Mouse (Mus musculus): ENCODE data around the gene Acsl1. TPM values are rescaled to one million over a fixed set of nuclear protein-coding genes. Genes with fewer than 3 reads are reported as not detected.

Acsl1 gene
- polyA plus RNA-seq, 2 experiments: 39.4 to 64.2 TPM

DNA sequence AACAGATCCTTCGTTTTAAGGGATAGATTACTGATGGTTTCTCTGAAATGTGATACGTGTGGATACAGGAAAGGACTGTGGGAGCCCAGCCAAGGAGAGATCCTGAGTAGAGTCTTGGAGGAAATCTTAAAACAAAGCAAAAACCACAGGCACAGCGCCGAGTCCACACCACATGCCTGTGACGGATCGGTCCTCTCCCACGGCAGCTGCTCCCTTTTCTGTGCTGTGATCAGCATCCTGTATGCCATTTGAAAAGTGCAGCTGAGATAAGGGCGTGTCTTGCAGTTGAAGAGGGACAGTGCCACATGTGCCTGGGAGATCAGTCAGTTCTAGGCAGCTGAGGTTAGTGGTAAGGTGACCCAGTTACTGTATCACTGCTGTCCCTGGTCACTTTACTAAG is 41.7 kb downstream of the Acsl1 start:
- no peak for TF ChIP-seq EP300 (IDR thresholded peaks at IDR 0.05; ENCODE audit: low read depth)
- TF ChIP-seq CTCF (IDR thresholded peaks at IDR 0.05; ENCODE audit: low read depth): no peak
- Histone ChIP-seq H3K4me2 (ENCODE audit: low read depth) (no peak overlapping the region), H3K36me3 (replicated peaks; ENCODE audit: control insufficient read depth, insufficient read depth, low read depth) (peaks cover 27% of the 10 kb centered on the region), H3K27me3 (ENCODE audit: control insufficient read depth, insufficient read depth, low read length) (no peaks in the 10 kb centered on the region), H3K9me3 (ENCODE audit: control insufficient read depth, low read length) (no peaks in the 10 kb centered on the region), H3K4me1 (replicated peaks; ENCODE audit: control insufficient read depth in 2 of 2, insufficient read depth in 2 of 2, low read length in 1 of 2) (peaks cover 0 to 8% of the 10 kb centered on the region in 2 experiments; a peak in 1 of 4 replicates), H3K9ac (replicated peaks) (no peak overlapping the region), H3K27ac (no peak overlapping the region), H3K4me3 (ENCODE audit: insufficient read depth in 1 of 2, low read depth in 2 of 2, low read length in 2 of 2) (no peak overlapping the region)
- 39% methylated on average over 8 of the region's 8 CpGs for WGBS (ENCODE audit: insufficient replicate concordance)
- ATAC-seq (ENCODE audit: insufficient read depth) (peak; percentile 52), DNase-seq (ENCODE audit: low read depth in 3 of 3, low spot score in 3 of 3) (no peak)

DNA sequence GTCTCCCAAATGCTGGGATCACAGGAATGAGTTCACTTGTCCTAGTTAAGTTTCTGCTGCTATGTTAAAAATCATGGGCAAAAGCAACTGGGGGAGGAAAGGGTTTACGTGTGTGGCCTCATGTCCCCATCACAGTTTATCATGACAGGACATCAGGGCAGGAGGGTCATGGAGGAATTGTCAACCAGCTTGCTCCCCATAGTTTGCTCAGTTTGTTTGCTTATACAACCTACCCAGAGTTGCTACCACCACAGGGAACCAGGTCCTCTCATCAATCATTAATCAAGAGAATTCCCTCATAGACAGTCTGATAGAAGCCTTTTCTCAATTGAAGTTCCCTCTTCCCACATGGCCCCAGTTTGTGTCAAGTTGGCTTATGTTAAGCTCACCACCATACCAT is 43.2 kb downstream of the Acsl1 start:
- Histone ChIP-seq H3K36me3 (replicated peaks; ENCODE audit: control insufficient read depth, insufficient read depth, low read depth) (peaks cover 24% of the 10 kb centered on the region), H3K4me2 (ENCODE audit: low read depth) (no peak overlapping the region), H3K4me3 (ENCODE audit: insufficient read depth in 1 of 2, low read depth in 2 of 2, low read length in 2 of 2) (no peak overlapping the region), H3K9ac (replicated peaks) (no peak overlapping the region), H3K9me3 (ENCODE audit: control insufficient read depth, low read length) (no peaks in the 10 kb centered on the region), H3K27me3 (ENCODE audit: control insufficient read depth, insufficient read depth, low read length) (no peaks in the 10 kb centered on the region), H3K27ac (no peak overlapping the region; the same call in 1 of the 2 replicates), H3K4me1 (replicated peaks; ENCODE audit: control insufficient read depth in 2 of 2, insufficient read depth in 2 of 2, low read length in 1 of 2) (peaks cover 0 to 8% of the 10 kb centered on the region in 2 experiments; a peak in 1 of 4 replicates)
- WGBS (ENCODE audit: insufficient replicate concordance): 81% methylated on average over 1 of the region's 1 CpGs
- ATAC-seq (ENCODE audit: insufficient read depth) (peak; percentile 59), DNase-seq (ENCODE audit: low read depth in 3 of 3, low spot score in 3 of 3) (no peak)
- no peak for TF ChIP-seq CTCF (IDR thresholded peaks at IDR 0.05; ENCODE audit: low read depth)
- no peak for TF ChIP-seq EP300 (IDR thresholded peaks at IDR 0.05; ENCODE audit: low read depth)

DNA sequence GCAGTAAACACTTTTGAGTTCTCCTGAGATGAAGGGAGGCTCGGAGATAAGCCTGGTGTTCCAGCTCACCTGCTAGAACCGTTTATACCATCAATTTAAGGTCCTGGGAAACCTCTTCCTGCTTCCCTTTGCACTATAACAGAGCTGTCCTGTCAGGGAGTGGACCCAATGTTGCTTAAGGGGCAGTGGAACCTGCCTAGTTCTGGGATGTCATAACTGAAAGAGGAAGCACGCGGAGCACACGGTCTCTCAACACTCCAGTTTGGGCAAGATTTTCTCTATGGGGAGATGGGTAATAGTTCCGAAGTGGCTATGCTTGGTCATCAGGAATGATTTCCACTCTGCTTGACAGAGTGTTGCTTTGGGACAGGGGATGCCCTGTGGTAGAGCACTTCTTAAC is 49.8 kb downstream of the Acsl1 start:
- DNase-seq (ENCODE audit: low read depth in 3 of 3, low spot score in 3 of 3): no peak
- TF ChIP-seq CTCF (IDR thresholded peaks at IDR 0.05; ENCODE audit: low read depth) (no peak), EP300 (IDR thresholded peaks at IDR 0.05; ENCODE audit: low read depth) (no peak)
- H3K4me3 ChIP-seq (ENCODE audit: insufficient read depth in 1 of 2, low read depth in 2 of 2, low read length in 2 of 2): no peak overlapping the region
- WGBS (ENCODE audit: insufficient replicate concordance): 73% methylated on average over 6 of the region's 6 CpGs
- no peaks in the 10 kb centered on the region for H3K27me3 ChIP-seq (ENCODE audit: control insufficient read depth, insufficient read depth, low read length)
- H3K9ac ChIP-seq (replicated peaks): no peak overlapping the region
- H3K4me1 ChIP-seq (replicated peaks; ENCODE audit: control insufficient read depth in 2 of 2, insufficient read depth in 2 of 2, low read length in 1 of 2): no peaks in the 10 kb centered on the region
- no peaks in the 10 kb centered on the region for H3K9me3 ChIP-seq (ENCODE audit: control insufficient read depth, low read length)
- ATAC-seq (ENCODE audit: insufficient read depth): no peak
- peaks cover 7% of the 10 kb centered on the region for H3K36me3 ChIP-seq (replicated peaks; ENCODE audit: control insufficient read depth, insufficient read depth, low read depth)
- no peak overlapping the region for H3K27ac ChIP-seq
- H3K4me2 ChIP-seq (ENCODE audit: low read depth): no peak overlapping the region

DNA sequence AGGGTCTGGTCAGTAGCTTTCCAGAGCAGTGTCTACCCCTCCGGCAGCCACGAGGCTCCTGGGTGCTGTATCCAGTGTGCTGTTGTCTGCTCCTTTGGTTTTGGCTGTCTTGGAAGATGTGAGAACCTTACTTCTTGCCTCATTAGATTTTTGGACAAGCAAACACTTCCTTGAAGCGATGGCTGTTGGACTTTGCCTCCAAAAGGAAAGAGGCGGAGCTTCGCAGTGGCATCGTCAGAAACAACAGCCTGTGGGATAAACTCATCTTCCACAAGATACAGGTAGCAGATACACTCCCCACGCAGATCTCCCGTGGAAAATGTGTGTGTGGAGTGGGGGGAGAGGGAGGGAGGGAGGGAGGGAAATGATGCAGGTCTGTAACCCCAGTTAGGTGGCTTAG is 55.3 kb downstream of the Acsl1 start:
- Histone ChIP-seq H3K4me1 (replicated peaks; ENCODE audit: control insufficient read depth in 2 of 2, insufficient read depth in 2 of 2, low read length in 1 of 2) (no peaks in the 10 kb centered on the region; a peak in 1 of 4 replicates), H3K36me3 (replicated peaks; ENCODE audit: control insufficient read depth, insufficient read depth, low read depth) (peaks cover 20% of the 10 kb centered on the region), H3K9me3 (ENCODE audit: control insufficient read depth, low read length) (no peaks in the 10 kb centered on the region), H3K27me3 (ENCODE audit: control insufficient read depth, insufficient read depth, low read length) (no peaks in the 10 kb centered on the region), H3K27ac (no peak overlapping the region), H3K9ac (replicated peaks) (no peak overlapping the region), H3K4me3 (ENCODE audit: insufficient read depth in 1 of 2, low read depth in 2 of 2, low read length in 2 of 2) (no peak overlapping the region), H3K4me2 (ENCODE audit: low read depth) (no peak overlapping the region)
- WGBS (ENCODE audit: insufficient replicate concordance): 85% methylated on average over 8 of the region's 8 CpGs
- ATAC-seq (ENCODE audit: insufficient read depth) (no peak), DNase-seq (ENCODE audit: low read depth in 3 of 3, low spot score in 3 of 3) (no peak)
- TF ChIP-seq EP300 (IDR thresholded peaks at IDR 0.05; ENCODE audit: low read depth): no peak
- TF ChIP-seq CTCF (IDR thresholded peaks at IDR 0.05; ENCODE audit: low read depth): no peak

DNA sequence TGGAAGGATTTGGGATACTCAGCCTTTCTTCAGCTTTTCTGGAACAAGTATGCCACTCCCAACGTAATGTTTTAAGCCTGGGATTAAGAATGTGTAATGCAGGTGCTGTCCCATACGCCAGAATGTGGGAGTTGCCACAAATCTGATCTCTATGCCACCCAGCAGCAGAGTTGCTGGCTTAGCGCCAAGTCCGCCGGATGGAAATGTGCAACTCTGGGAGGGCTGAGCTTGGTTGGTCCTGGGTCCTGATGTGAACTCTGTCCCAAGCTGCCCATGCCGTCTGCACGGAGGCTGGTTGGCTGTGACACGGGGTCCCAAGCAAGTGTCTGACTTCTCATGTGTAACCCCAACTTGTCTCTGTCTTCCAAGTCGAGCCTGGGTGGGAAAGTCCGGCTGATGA is 56.0 kb downstream of the Acsl1 start:
- ATAC-seq (ENCODE audit: insufficient read depth): no peak
- no peak for DNase-seq (ENCODE audit: low read depth in 3 of 3, low spot score in 3 of 3)
- Histone ChIP-seq H3K27me3 (ENCODE audit: control insufficient read depth, insufficient read depth, low read length) (no peaks in the 10 kb centered on the region), H3K4me2 (ENCODE audit: low read depth) (no peak overlapping the region), H3K9ac (replicated peaks) (no peak overlapping the region), H3K36me3 (replicated peaks; ENCODE audit: control insufficient read depth, insufficient read depth, low read depth) (peaks cover 25% of the 10 kb centered on the region), H3K4me1 (replicated peaks; ENCODE audit: control insufficient read depth in 2 of 2, insufficient read depth in 2 of 2, low read length in 1 of 2) (no peaks in the 10 kb centered on the region; a peak in 1 of 4 replicates), H3K27ac (no peak overlapping the region), H3K4me3 (ENCODE audit: insufficient read depth in 1 of 2, low read depth in 2 of 2, low read length in 2 of 2) (no peak overlapping the region), H3K9me3 (ENCODE audit: control insufficient read depth, low read length) (no peaks in the 10 kb centered on the region)
- TF ChIP-seq CTCF (IDR thresholded peaks at IDR 0.05; ENCODE audit: low read depth) (no peak), EP300 (IDR thresholded peaks at IDR 0.05; ENCODE audit: low read depth) (no peak)
- 84% methylated on average over 10 of the region's 10 CpGs for WGBS (ENCODE audit: insufficient replicate concordance)
